Mouse (Mus musculus) Patski (cell line): ENCODE results near the gene Rbm24. TPM values are rescaled to one million over a fixed set of nuclear protein-coding genes. Genes with fewer than 3 reads are reported as not detected.

Experiments
- ATAC-seq: fragments of 100-300 bp; one replicate; pipeline ENCODE4 v1.8.0; 2021
- CTCF ChIA-PET: fragments of 350-600 bp; sonication (Branson Sonifier 250); formaldehyde crosslinking; loops from one replicate; lab custom pipeline; 2022; ENCODE audit warnings: inconsistent platforms; lab: Charles Lee
- POLR2A ChIA-PET: fragments of 350-600 bp; sonication (Branson Sonifier 250); formaldehyde crosslinking; loops from one replicate; lab custom pipeline; 2022; ENCODE audit warnings: antibody characterized with exemption, inconsistent platforms; lab: Charles Lee
- DNase-seq: peaks from one replicate; pipeline ENCODE4 v3.0.0-alpha.2; 2011; ENCODE audit warnings: low read depth, low spot score
- H3K27me3 ChIP-seq: fragments of 371-371 bp; one replicate; pipeline ENCODE4 v1.5.1; 2021
- CTCF ChIP-seq: fragments of 100-300 bp; IDR thresholded peaks from one replicate; pipeline ENCODE4 v1.5.1; 2021
- in situ Hi-C: fragments of 300-500 bp; cut with MboI; formaldehyde crosslinking; loops from 3 replicates; pipeline ENCODE4 v1.11.1; 2018; ENCODE audit warnings: low pct_unique_long_range_greater_than_20kb, mixed read lengths
- polyA plus RNA-seq: library from polyadenylated mRNA; unstranded; gene quantifications from one replicate; pipeline ENCODE4 v1.2.3, GENCODE M21; 2021

Rbm24 gene
- polyA plus RNA-seq, 1 experiment from 2014 or later, result 0.05 TPM

GRCm38 (mm10) chr13:46433880-46434560 is 15.8 kb downstream of the Rbm24 start:
- POLR2A ChIA-PET, result interaction anchor here (0.7 kb wide), 1 partner anchor 166 kb away, joined by 3 read pairs; no protein-coding TSS in a partner anchor
- in situ Hi-C loops, result no loop called here
- TF ChIP-seq CTCF, result no peak
- peaks cover 27% of the 10 kb centered on the region for H3K27me3 ChIP-seq
- CTCF ChIA-PET, result interaction anchor here (1.1 to 1.4 kb wide), 2 partner anchors 13 to 15 kb away, joined by 3 read pairs; no protein-coding TSS in a partner anchor
- ATAC-seq (no peak), DNase-seq (no peak)

- CTCF ChIA-PET, result no interaction called here
- no peak for DNase-seq
- no peak for TF ChIP-seq CTCF
- in situ Hi-C loops, result no loop called here
- POLR2A ChIA-PET, result no interaction called here
- ATAC-seq, result no peak
- H3K27me3 ChIP-seq, result peaks cover 9% of the 10 kb centered on the region
Observed at GRCm38 (mm10) chr13:46438960-46439359, 20.7 kb downstream of the Rbm24 start.

GRCm38 (mm10) chr13:46444021-46444420 is 25.8 kb downstream of the Rbm24 start:
- H3K27me3 ChIP-seq, result no peaks in the 10 kb centered on the region
- in situ Hi-C loops, result no loop called here
- ATAC-seq, result no peak
- TF ChIP-seq CTCF, result no peak
- DNase-seq, result no peak
- POLR2A ChIA-PET, result no interaction called here
- CTCF ChIA-PET, result interaction anchor here (1.4 kb wide), 1 partner anchor 13 kb away, joined by 3 read pairs; no protein-coding TSS in a partner anchor

GRCm38 (mm10) chr13:46446062-46446461 is 27.8 kb downstream of the Rbm24 start:
- DNase-seq, result no peak
- no peak for TF ChIP-seq CTCF
- H3K27me3 ChIP-seq, result no peaks in the 10 kb centered on the region
- no peak for ATAC-seq
- in situ Hi-C loops, result no loop called here
- POLR2A ChIA-PET, result no interaction called here
- CTCF ChIA-PET, result no interaction called here

- in situ Hi-C loops, result no loop called here
- H3K27me3 ChIP-seq, result no peaks in the 10 kb centered on the region
- ATAC-seq (no peak), DNase-seq (no peak)
- TF ChIP-seq CTCF, result no peak
- ChIA-PET CTCF (no interaction called here), POLR2A (no interaction called here)
Observed at GRCm38 (mm10) chr13:46448276-46448675, 30.0 kb downstream of the Rbm24 start.

- TF ChIP-seq CTCF, result no peak
- POLR2A ChIA-PET, result interaction anchor here (0.7 kb wide), 1 partner anchor 182 kb away, joined by 3 read pairs; no protein-coding TSS in a partner anchor
- ATAC-seq (no peak), DNase-seq (no peak)
- in situ Hi-C loops, result no loop called here
- CTCF ChIA-PET, result no interaction called here
- no peaks in the 10 kb centered on the region for H3K27me3 ChIP-seq
Observed at GRCm38 (mm10) chr13:46449955-46450354, 31.7 kb downstream of the Rbm24 start.

- H3K27me3 ChIP-seq, result peaks cover under 1% of the 10 kb centered on the region
- no peak for DNase-seq
- ChIA-PET POLR2A (no interaction called here), CTCF (no interaction called here)
- in situ Hi-C loops, result no loop called here
- no peak for ATAC-seq
- TF ChIP-seq CTCF, result no peak
Observed at GRCm38 (mm10) chr13:46450623-46451022, 32.4 kb downstream of the Rbm24 start.

GRCm38 (mm10) chr13:46451548-46451947 is 33.3 kb downstream of the Rbm24 start:
- ChIA-PET POLR2A (no interaction called here), CTCF (no interaction called here)
- ATAC-seq (no peak), DNase-seq (no peak)
- no peak for TF ChIP-seq CTCF
- in situ Hi-C loops, result no loop called here
- peaks cover 6% of the 10 kb centered on the region for H3K27me3 ChIP-seq

- peaks cover 6% of the 10 kb centered on the region for H3K27me3 ChIP-seq
- DNase-seq (no peak), ATAC-seq (no peak)
- CTCF ChIA-PET, result no interaction called here
- POLR2A ChIA-PET, result no interaction called here
- in situ Hi-C loops, result no loop called here
- no peak for TF ChIP-seq CTCF
Observed at GRCm38 (mm10) chr13:46459546-46459945, 41.3 kb downstream of the Rbm24 start.

GRCm38 (mm10) chr13:46462280-46462679 is 44.0 kb downstream of the Rbm24 start:
- ChIA-PET CTCF (interaction anchor here (0.7 kb wide), 1 partner anchor 900 kb away, joined by 3 read pairs; no protein-coding TSS in a partner anchor), POLR2A (no interaction called here)
- no peak for TF ChIP-seq CTCF
- no peak for ATAC-seq
- in situ Hi-C loops, result no loop called here
- no peak for DNase-seq
- H3K27me3 ChIP-seq, result no peaks in the 10 kb centered on the region

- peaks cover 3% of the 10 kb centered on the region for H3K27me3 ChIP-seq
- ATAC-seq (no peak), DNase-seq (peak; percentile 60)
- in situ Hi-C loops, result no loop called here
- CTCF ChIA-PET, result no interaction called here
- TF ChIP-seq CTCF, result no peak
- POLR2A ChIA-PET, result no interaction called here
Observed at GRCm38 (mm10) chr13:46463764-46464163, 45.5 kb downstream of the Rbm24 start.
